Mouse (Mus musculus): ENCODE results near the gene Scnn1a. TPM values are rescaled to one million over a fixed set of nuclear protein-coding genes. Genes with fewer than 3 reads are reported as not detected.

Gene Scnn1a
- polyA plus RNA-seq, 1 experiment from 2014 or later = 0.29 TPM

GRCm38 (mm10) chr6:125389853-125390252 lies 69.4 kb downstream of the Scnn1a start:
- Histone ChIP-seq H3K4me1 (ENCODE audit: control insufficient read depth, insufficient read depth, low read length) (no peaks in the 10 kb centered on the region), H3K9me3 (replicated peaks; ENCODE audit: control insufficient read depth, low read length) (no peaks in the 10 kb centered on the region), H3K27me3 (replicated peaks; ENCODE audit: control insufficient read depth, insufficient read depth, low read length) (no peaks in the 10 kb centered on the region), H3K27ac (ENCODE audit: low read depth, low read length) (no peak overlapping the region), H3K4me3 (ENCODE audit: low read depth, low read length) (no peak overlapping the region), H3K4me2 (ENCODE audit: low read length) (no peak overlapping the region), H3K9ac (ENCODE audit: low read length) (no peak overlapping the region), H3K36me3 (ENCODE audit: control insufficient read depth, insufficient read depth, low read length) (no peaks in the 10 kb centered on the region)
- 88% methylated on average over 5 of the region's 5 CpGs for WGBS
- DNase-seq (ENCODE audit: low spot score) (no peak), ATAC-seq (no peak)

Other genes with a start within 250 kb of the Scnn1a start
- gene Chd4, start 224.7 kb upstream of the Scnn1a start, polyA plus RNA-seq (2014; fragmentation: Nextera tagmentation; extraction: Ambion mirVana) = 61.1 and 66.1 TPM in 2 replicates
- 46.8 and 52.7 TPM in 2 replicates for gene Nop2, start 188.8 kb upstream of the Scnn1a start, polyA plus RNA-seq (2014; fragmentation: Nextera tagmentation; extraction: Ambion mirVana)
- gene Iffo1, start 175.4 kb upstream of the Scnn1a start, polyA plus RNA-seq (2014; fragmentation: Nextera tagmentation; extraction: Ambion mirVana) = 10.8 and 13.4 TPM in 2 replicates
- 1,676 and 1,964 TPM in 2 replicates for gene Gapdh, start 154.2 kb upstream of the Scnn1a start, polyA plus RNA-seq (2014; fragmentation: Nextera tagmentation; extraction: Ambion mirVana)
- gene Ncapd2, start 129.0 kb upstream of the Scnn1a start, polyA plus RNA-seq (2014; fragmentation: Nextera tagmentation; extraction: Ambion mirVana) = 64.4 and 67.6 TPM in 2 replicates
- gene Mrpl51, start 128.9 kb upstream of the Scnn1a start, polyA plus RNA-seq (2014; fragmentation: Nextera tagmentation; extraction: Ambion mirVana) = 160 and 179 TPM in 2 replicates
- gene Vamp1, start 105.1 kb upstream of the Scnn1a start, polyA plus RNA-seq (2014; fragmentation: Nextera tagmentation; extraction: Ambion mirVana) = 1.7 and 2.7 TPM in 2 replicates
- gene Tapbpl, start 88.8 kb upstream of the Scnn1a start, polyA plus RNA-seq (2014; fragmentation: Nextera tagmentation; extraction: Ambion mirVana) = 1.8 and 2.6 TPM in 2 replicates
- gene Cd27, start 83.6 kb upstream of the Scnn1a start, polyA plus RNA-seq (2014; fragmentation: Nextera tagmentation; extraction: Ambion mirVana) = 0.24 and 0.37 TPM in 2 replicates
- gene Tuba3a, start 34.6 kb upstream of the Scnn1a start, polyA plus RNA-seq (2014; fragmentation: Nextera tagmentation; extraction: Ambion mirVana) = 0.15 TPM in 1 of 2 replicates, not detected in the other
- gene Ltbr, start 6.8 kb upstream of the Scnn1a start, polyA plus RNA-seq (2014; fragmentation: Nextera tagmentation; extraction: Ambion mirVana) = 10.8 and 12.9 TPM in 2 replicates
- gene Tnfrsf1a, start 28.7 kb downstream of the Scnn1a start, polyA plus RNA-seq (2014; fragmentation: Nextera tagmentation; extraction: Ambion mirVana) = 14.2 and 16.2 TPM in 2 replicates
- 0.16 TPM in 1 of 2 replicates, not detected in the other for gene Plekhg6, start 60.1 kb downstream of the Scnn1a start, polyA plus RNA-seq (2014; fragmentation: Nextera tagmentation; extraction: Ambion mirVana)
- 77.8 and 85.5 TPM in 2 replicates for gene Cd9, start 174.1 kb downstream of the Scnn1a start, polyA plus RNA-seq (2014; fragmentation: Nextera tagmentation; extraction: Ambion mirVana)
- 8.7 and 8.8 TPM in 2 replicates for gene Vwf, start 226.1 kb downstream of the Scnn1a start, polyA plus RNA-seq (2014; fragmentation: Nextera tagmentation; extraction: Ambion mirVana)

Data from forebrain, embryonic 14.5 days (tissue).